Mouse (Mus musculus) C2C12 (cell line): Measurements from ENCODE around the gene Rsph4a.

Source experiments
- CEBPB ChIP-seq: IDR thresholded peaks from one replicate; pipeline ENCODE4 v1.6.1; 2011; ENCODE audit warnings: low read depth, mild to moderate bottlenecking, control low read depth, moderate library complexity
- CTCF ChIP-seq: IDR thresholded peaks from one replicate; pipeline ENCODE4 v1.5.1; 2011; ENCODE audit not compliant: control insufficient read depth, insufficient read depth, insufficient read length
- FOSL1 ChIP-seq: IDR thresholded peaks from one replicate; pipeline ENCODE4 v1.8.0; 2011; ENCODE audit warnings: mild to moderate bottlenecking, low read length; ENCODE audit not compliant: poor library complexity, insufficient read depth, severe bottlenecking
- MAX ChIP-seq: IDR thresholded peaks from one replicate; pipeline ENCODE4 v1.6.1; 2011; ENCODE audit warnings: mild to moderate bottlenecking, control low read depth
- MYOD1 ChIP-seq: IDR thresholded peaks from one replicate; pipeline ENCODE4 v1.6.1; 2011; ENCODE audit warnings: low read depth; ENCODE audit not compliant: control insufficient read depth, insufficient read length
- MYOG ChIP-seq: IDR thresholded peaks from one replicate; pipeline ENCODE4 v1.6.1; 2011; ENCODE audit not compliant: control insufficient read depth, insufficient read length; ENCODE audit errors: extremely low read depth
- USF1 ChIP-seq: IDR thresholded peaks from one replicate; pipeline ENCODE4 v1.6.1; 2011; ENCODE audit warnings: low read depth, mild to moderate bottlenecking, control low read depth, moderate library complexity

- TF ChIP-seq CTCF (no peak), FOSL1 (no peak), MYOD1 (no peak), USF1 (no peak), MAX (no peak), MYOG (no peak), CEBPB (no peak)
Measured at GRCm38 (mm10) chr10:33865994-33866393, 38.9 kb upstream of the Rsph4a start.
